Mouse (Mus musculus) B cell, adult 2 months (primary cell): ENCODE data around the gene Ston1.

Experiments used
- DNase-seq, 2 experiments: peaks; one replicate each; pipeline ENCODE4 v3.0.0; 2022

Ston1 gene

GRCm38 (mm10) chr17:88627150-88627549 lies 29.7 kb downstream of the Ston1 start:
- no peak for DNase-seq

- no peak for DNase-seq
Observed at GRCm38 (mm10) chr17:88628676-88629380, 31.3 kb downstream of the Ston1 start.

GRCm38 (mm10) chr17:88629381-88629759 lies 31.9 kb downstream of the Ston1 start:
- DNase-seq = no peak

- DNase-seq = no peak
Observed at GRCm38 (mm10) chr17:88629931-88630553, 32.6 kb downstream of the Ston1 start.

- DNase-seq = no peak
Observed at GRCm38 (mm10) chr17:88630554-88630948, 33.1 kb downstream of the Ston1 start.

- no peak for DNase-seq
Observed at GRCm38 (mm10) chr17:88632631-88633030, 35.1 kb downstream of the Ston1 start.

- no peak for DNase-seq
Observed at GRCm38 (mm10) chr17:88636076-88636475, 38.6 kb downstream of the Ston1 start.

- DNase-seq = no peak
Observed at GRCm38 (mm10) chr17:88636587-88636986, 39.1 kb downstream of the Ston1 start.

- DNase-seq = peak; percentile 79 to 81
Observed at GRCm38 (mm10) chr17:88641012-88641411, 43.5 kb downstream of the Ston1 start.

- no peak for DNase-seq
Observed at GRCm38 (mm10) chr17:88641836-88642235, 44.4 kb downstream of the Ston1 start.

GRCm38 (mm10) chr17:88644876-88645275 lies 47.4 kb downstream of the Ston1 start:
- DNase-seq = no peak

- no peak for DNase-seq
Observed at GRCm38 (mm10) chr17:88645299-88645698, 47.8 kb downstream of the Ston1 start.

- DNase-seq = no peak
Observed at GRCm38 (mm10) chr17:88647149-88647548, 49.7 kb downstream of the Ston1 start.

GRCm38 (mm10) chr17:88652010-88652409 lies 54.5 kb downstream of the Ston1 start:
- peak; percentile 68 to 74 for DNase-seq

- DNase-seq = peak; percentile 80 to 83
Observed at GRCm38 (mm10) chr17:88652702-88653374, 55.4 kb downstream of the Ston1 start.

- no peak for DNase-seq
Observed at GRCm38 (mm10) chr17:88653375-88653769, 55.9 kb downstream of the Ston1 start.

GRCm38 (mm10) chr17:88658510-88658909 lies 61.0 kb downstream of the Ston1 start:
- no peak for DNase-seq

GRCm38 (mm10) chr17:88666076-88666475 lies 68.6 kb downstream of the Ston1 start:
- no peak for DNase-seq

- peak; percentile 50 to 52 for DNase-seq
Observed at GRCm38 (mm10) chr17:88668452-88668851, 71.0 kb downstream of the Ston1 start, which contains the start of gene Gtf2a1l. Gene Gtf2a1l, plus strand, starts transcription at chr17:88668660.

- no peak for DNase-seq
Observed at GRCm38 (mm10) chr17:88669921-88670320, 72.4 kb downstream of the Ston1 start.

- no peak for DNase-seq
Observed at GRCm38 (mm10) chr17:88670800-88671199, 73.3 kb downstream of the Ston1 start.

- DNase-seq = no peak
Observed at GRCm38 (mm10) chr17:88675310-88676309, 78.1 kb downstream of the Ston1 start.

GRCm38 (mm10) chr17:88688226-88688625 lies 90.7 kb downstream of the Ston1 start:
- no peak for DNase-seq
